Mouse (Mus musculus) hindbrain, embryonic 10.5 days (tissue): ENCODE measurements around the gene Lgr6. TPM values are rescaled to one million over a fixed set of nuclear protein-coding genes. Genes with fewer than 3 reads are reported as not detected.

Experiments
- DNase-seq: peaks from one replicate; pipeline ENCODE4 v3.0.0-alpha.2; 2017; ENCODE audit warnings: low spot score
- H3K27ac ChIP-seq: fragments of 300-500 bp; sonication (generic); 2 replicates; pipeline ENCODE4 v1.5.1; 2016; ENCODE audit warnings: mild to moderate bottlenecking, moderate library complexity
- H3K27me3 ChIP-seq: fragments of 300-500 bp; sonication (generic); 2 replicates; pipeline ENCODE4 v1.6.1; 2016; ENCODE audit warnings: mild to moderate bottlenecking; ENCODE audit not compliant: poor library complexity, insufficient read depth, severe bottlenecking
- H3K36me3 ChIP-seq: fragments of 300-500 bp; sonication (generic); 2 replicates; pipeline ENCODE4 v1.6.1; 2016; ENCODE audit warnings: mild to moderate bottlenecking, moderate library complexity
- H3K4me1 ChIP-seq: fragments of 300-500 bp; sonication (generic); replicated peaks from 2 replicates; pipeline ENCODE4 v1.6.1; 2016; ENCODE audit warnings: mild to moderate bottlenecking
- H3K4me3 ChIP-seq: fragments of 300-500 bp; sonication (generic); 2 replicates; pipeline ENCODE4 v1.5.1; 2016; ENCODE audit warnings: mild to moderate bottlenecking, moderate library complexity
- H3K9me3 ChIP-seq: fragments of 300-500 bp; sonication (generic); 2 replicates; pipeline ENCODE4 v1.6.1; 2016; ENCODE audit warnings: mild to moderate bottlenecking, moderate library complexity
- WGBS: fragments of 180-500 bp; shearing (Covaris S2); methylation state at CpG from one replicate; pipeline ENCODE4 v1.1.7; 2016; 5-methylcytosine and 5-hydroxymethylcytosine counted together
- polyA plus RNA-seq: library from polyadenylated mRNA; unstranded; fragments of >200 nt; fragmentation: Nextera tagmentation; extraction: Ambion mirVana; gene quantifications from 2 replicates; pipeline ENCODE4 v1.2.1, GENCODE M21; 2016

Gene Lgr6
- polyA plus RNA-seq, 1 experiment from 2014 or later, result 0.26 TPM

DNA sequence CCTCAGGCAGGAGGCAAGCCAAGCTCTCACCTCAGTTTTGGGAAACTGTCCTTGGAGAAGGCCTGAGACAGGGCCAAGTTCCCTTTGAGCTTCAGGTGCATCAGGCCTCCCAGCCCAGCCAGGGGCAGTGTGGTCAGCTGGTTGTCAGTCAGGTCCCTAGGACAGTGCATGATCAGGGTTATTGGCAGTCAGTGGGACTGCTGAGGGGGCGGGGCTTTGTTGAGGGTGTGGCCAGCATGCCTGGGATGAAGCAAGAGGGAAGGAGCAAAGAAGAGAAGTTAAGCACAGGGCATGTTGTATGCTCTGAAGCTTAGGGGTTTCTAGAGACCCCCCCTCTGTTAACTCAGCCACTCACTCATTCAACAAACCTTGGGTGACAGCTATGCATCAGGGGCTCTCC, 109.1 kb downstream of the Lgr6 start:
- 13% methylated on average over 1 of the region's 1 CpGs for WGBS
- Histone ChIP-seq H3K9me3 (no peaks in the 10 kb centered on the region), H3K27ac (no peak overlapping the region), H3K27me3 (peaks cover 32% of the 10 kb centered on the region), H3K4me1 (peaks cover 18% of the 10 kb centered on the region), H3K4me3 (no peak overlapping the region), H3K36me3 (no peaks in the 10 kb centered on the region)
- no peak for DNase-seq

DNA sequence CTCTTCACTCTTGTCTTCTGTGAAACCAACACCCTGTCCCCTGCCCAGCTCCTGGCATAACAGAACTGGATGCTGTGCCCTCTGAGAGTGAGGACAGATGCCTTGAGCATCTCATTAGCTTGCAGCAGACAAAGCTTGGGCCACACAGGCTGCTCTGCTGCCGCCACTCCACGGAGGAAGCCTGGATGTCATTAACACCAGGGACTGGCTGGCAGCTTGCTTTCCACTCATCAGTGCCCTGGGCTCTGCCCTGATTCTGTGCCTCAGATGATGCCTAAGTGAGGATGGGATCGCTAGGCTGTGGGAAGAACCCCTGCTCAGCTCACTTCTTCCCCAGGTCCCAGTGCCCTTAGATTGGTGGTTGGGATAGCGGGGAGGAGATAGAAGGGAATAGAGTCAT, 109.6 kb downstream of the Lgr6 start:
- H3K4me1 ChIP-seq, result peaks cover 18% of the 10 kb centered on the region
- H3K27ac ChIP-seq, result no peak overlapping the region
- no peak for DNase-seq
- H3K36me3 ChIP-seq, result no peaks in the 10 kb centered on the region
- H3K9me3 ChIP-seq, result no peaks in the 10 kb centered on the region
- WGBS, result 64% methylated on average over 4 of the region's 4 CpGs
- peaks cover 37% of the 10 kb centered on the region for H3K27me3 ChIP-seq
- no peak overlapping the region for H3K4me3 ChIP-seq

DNA sequence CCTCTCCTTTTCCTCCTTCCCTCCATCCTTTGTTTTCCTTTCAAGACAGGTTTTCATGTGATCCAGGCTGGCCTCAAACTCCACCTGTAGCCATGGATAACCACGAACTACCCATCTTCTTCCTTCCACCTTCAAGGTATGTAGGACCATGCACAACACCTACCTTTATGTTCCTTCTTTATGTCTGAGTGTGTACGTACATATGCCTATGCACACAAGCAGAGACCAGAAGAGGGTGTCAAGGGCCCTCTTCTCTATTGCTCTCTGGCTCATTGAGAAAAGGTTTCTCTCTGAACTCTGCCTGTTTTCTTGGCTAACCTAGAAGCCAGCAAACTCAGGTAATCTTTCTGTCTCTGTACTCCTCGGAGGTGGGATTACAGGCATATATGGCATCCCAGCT, 110.3 kb downstream of the Lgr6 start:
- peaks cover 18% of the 10 kb centered on the region for H3K4me1 ChIP-seq
- no peak for DNase-seq
- H3K27ac ChIP-seq, result no peak overlapping the region
- H3K36me3 ChIP-seq, result no peaks in the 10 kb centered on the region
- 82% methylated on average over 3 of the region's 3 CpGs for WGBS
- H3K4me3 ChIP-seq, result no peak overlapping the region
- H3K27me3 ChIP-seq, result peaks cover 43% of the 10 kb centered on the region
- H3K9me3 ChIP-seq, result no peaks in the 10 kb centered on the region

DNA sequence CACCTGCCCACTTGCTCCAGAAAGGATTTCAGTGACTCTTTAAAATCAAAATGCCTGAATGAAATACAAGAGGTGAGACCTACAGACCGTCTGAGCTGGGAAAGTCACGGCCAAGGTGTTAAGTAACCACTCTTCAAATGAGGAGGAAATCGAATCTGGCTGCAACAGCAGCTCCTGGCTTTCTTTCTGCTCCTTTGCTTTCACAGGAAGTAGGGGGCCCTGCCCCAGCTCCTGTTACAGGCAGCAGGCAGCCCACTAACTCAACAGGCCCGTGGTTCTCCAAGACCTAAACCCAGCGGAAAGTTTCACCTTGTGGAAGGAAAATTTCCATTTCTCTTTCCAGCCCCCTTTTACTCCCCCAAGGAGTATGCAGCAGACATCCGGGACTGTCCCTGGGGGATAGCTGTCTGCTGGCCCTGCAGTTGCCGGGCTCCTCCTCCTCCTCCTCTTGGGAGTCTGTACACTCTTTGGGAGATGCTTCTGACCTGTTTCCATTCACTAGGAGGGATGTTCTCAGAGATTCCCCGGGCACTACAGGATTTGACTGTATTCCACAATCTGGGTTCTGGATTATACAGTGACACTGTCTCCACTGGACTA, 112.9 kb downstream of the Lgr6 start:
- Histone ChIP-seq H3K36me3 (no peaks in the 10 kb centered on the region), H3K4me1 (peaks cover 27% of the 10 kb centered on the region), H3K9me3 (no peaks in the 10 kb centered on the region), H3K27me3 (peaks cover 62% of the 10 kb centered on the region), H3K4me3 (no peak overlapping the region), H3K27ac (no peak overlapping the region; the same call in 1 of the 2 replicates)
- DNase-seq, result no peak
- 43% methylated on average over 8 of the region's 8 CpGs for WGBS

DNA sequence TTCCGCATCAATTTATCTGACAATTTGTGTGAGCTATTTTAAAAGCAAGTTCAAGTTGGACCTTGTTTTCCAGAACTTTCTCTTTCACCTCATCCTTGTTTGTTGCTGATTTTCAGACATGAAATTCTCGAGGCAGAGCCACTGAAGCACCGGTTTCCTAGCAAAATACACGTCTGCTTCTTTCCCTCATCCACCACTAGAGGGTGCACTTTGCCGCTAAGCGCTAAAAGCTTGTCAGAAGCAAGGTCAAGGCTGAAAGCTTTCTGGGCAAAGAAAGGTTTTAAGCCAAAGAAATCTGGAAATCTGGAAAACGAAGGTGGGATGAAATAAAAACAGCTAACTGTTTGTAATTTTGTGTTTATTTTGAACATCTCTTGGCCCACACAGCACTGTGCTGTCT, 115.7 kb downstream of the Lgr6 start:
- Histone ChIP-seq H3K27me3 (peaks cover 66% of the 10 kb centered on the region), H3K36me3 (no peaks in the 10 kb centered on the region), H3K4me1 (peaks cover 20% of the 10 kb centered on the region), H3K4me3 (no peak overlapping the region), H3K27ac (no peak overlapping the region), H3K9me3 (no peaks in the 10 kb centered on the region)
- DNase-seq, result peak; percentile 80
- 9% methylated on average over 7 of the region's 7 CpGs for WGBS

DNA sequence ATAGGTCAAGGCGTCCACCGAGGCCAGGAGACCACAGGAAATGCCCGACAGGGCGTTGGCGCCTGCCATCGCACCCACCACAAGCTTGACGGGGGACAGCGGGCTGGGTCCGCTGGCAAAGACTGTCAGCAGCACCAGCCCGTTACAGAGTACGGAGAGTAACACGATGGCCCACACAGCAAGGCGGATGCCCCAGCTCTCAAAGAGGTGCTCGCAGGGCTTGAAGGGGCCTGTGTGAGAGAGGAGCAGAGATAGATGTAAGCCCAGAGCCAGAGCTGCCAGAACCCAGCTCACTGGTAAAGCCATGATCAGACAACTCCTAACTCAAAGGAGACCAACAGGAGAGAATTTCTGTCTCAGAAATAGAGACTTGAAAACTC, 117.1 kb downstream of the Lgr6 start:
- Histone ChIP-seq H3K27me3 (peaks cover 60% of the 10 kb centered on the region), H3K4me1 (peaks cover 20% of the 10 kb centered on the region), H3K9me3 (no peaks in the 10 kb centered on the region), H3K4me3 (peak overlapping the region; percentile 55), H3K36me3 (no peaks in the 10 kb centered on the region), H3K27ac (peak overlapping the region; percentile 77)
- whole genome bisulfite sequencing, result 10% methylated on average over 14 of the region's 14 CpGs
- no peak for DNase-seq

DNA sequence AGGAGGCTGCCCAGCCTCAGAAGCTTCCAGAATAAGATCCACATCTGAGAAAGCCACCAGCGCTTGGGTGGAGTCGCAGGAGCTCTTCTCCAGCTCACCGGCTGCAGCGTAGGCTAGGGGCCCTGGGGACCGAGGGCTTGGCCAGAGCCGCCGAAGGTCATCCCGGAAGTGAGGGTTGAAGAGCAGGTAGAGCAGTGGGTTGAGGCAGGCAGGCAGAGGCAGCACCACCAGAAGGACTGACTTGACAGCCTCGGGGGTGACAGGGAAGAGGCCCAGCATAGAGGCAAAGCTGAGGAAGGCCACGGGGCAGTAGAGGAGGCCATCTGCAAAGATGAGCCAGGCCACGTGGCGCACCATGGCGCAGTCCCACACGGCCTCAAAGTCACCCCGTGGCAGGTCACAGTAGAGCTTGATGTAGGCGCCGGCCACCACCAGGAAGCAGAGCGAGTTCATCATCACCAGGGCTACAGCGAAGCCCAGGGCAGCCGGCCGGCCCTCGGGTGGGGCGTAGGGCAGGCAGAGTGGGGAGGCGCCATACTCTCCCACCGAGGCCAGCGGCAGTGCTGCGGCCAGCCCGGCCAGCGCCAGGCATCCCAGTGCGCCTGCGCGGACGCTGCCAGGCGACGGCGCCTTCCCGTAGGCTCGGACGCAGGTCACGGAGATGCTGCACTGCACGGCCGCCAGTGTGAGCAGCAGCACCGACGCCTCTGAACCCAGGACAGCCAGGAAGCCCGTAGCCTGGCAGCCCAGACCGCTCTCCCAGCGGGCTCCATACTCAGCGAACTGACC, 117.7 kb downstream of the Lgr6 start:
- H3K36me3 ChIP-seq, result no peaks in the 10 kb centered on the region
- peak overlapping the region; percentile 55 for H3K4me3 ChIP-seq
- peak overlapping the region; percentile 77 for H3K27ac ChIP-seq
- H3K9me3 ChIP-seq, result no peaks in the 10 kb centered on the region
- 30% methylated on average over 48 of the region's 48 CpGs for WGBS
- peaks cover 59% of the 10 kb centered on the region for H3K27me3 ChIP-seq
- peak; percentile 81 for DNase-seq
- H3K4me1 ChIP-seq, result peaks cover 19% of the 10 kb centered on the region

DNA sequence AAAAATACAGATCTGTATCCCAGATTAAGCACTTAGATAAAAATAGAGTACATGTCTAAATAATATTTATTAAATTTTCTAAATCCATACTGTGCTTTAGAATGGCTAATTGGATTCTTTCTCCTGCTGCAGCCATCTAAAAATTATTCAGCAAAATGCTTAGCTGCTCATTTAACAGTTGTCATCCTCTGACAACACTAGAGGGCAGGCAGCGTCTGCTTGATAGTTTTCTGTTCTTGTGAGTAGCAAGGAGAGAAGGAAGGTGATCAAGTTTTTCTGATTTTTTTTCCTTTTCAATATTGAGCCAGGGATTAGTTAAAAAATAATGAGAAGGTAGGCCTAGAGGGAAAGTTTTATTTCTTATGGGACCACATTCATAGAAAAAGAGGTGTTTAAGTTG, 132.2 kb downstream of the Lgr6 start:
- no peak for DNase-seq
- H3K27ac ChIP-seq, result no peak overlapping the region
- peaks cover 77% of the 10 kb centered on the region for H3K36me3 ChIP-seq
- 0 out of 2 replicates have a peak, but pooled peaks cover 7% of the 10 kb centered on the region for H3K4me1 ChIP-seq
- H3K4me3 ChIP-seq, result no peak overlapping the region
- 78% methylated on average over 1 of the region's 1 CpGs for WGBS
- no peaks in the 10 kb centered on the region for H3K9me3 ChIP-seq
- H3K27me3 ChIP-seq, result no peaks in the 10 kb centered on the region

DNA sequence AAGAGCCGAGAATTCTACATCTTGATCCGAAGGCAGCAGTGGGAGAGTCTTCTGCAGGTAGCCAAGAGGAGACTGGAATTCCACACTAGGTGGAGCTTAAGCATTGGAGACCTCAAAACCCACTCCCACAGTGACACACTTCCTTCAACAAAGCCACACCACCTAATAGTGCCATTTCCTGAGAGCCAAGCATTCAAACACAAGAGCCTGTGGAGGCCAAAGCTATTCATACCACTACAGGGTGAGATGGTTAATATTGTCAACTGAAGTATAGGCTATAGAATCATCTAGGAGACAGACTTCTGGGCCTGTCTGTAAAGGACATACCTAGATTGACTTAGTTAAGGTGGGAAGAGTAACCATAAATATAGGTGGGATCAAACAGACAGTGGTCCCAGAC, 139.6 kb downstream of the Lgr6 start:
- 93% methylated on average over 2 of the region's 2 CpGs for WGBS
- Histone ChIP-seq H3K4me1 (peaks cover 21% of the 10 kb centered on the region), H3K36me3 (peaks cover 49% of the 10 kb centered on the region), H3K4me3 (no peak overlapping the region), H3K27ac (no peak overlapping the region), H3K27me3 (0 out of 2 replicates have a peak, but pooled peaks cover 6% of the 10 kb centered on the region), H3K9me3 (no peaks in the 10 kb centered on the region)
- DNase-seq, result no peak

DNA sequence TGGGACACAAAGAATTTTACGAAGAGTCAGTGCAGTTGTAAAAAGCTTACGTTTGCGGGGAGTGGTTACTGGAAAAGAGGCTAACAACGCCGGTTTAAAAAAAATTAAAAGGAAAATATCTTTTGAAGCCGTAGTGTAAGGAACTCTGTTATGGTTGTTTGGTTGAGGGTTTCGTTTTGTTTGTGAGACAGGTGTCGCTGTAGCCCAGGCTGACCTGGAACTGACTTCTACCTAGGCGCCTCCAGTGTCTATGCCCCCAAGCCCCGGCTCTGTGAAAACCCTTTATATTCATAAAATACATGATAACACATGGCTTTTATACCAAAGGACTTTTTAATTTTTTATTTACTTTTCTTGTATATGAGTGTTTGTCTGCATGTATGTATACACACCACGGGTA, 142.3 kb downstream of the Lgr6 start:
- no peak for DNase-seq
- peaks cover 21% of the 10 kb centered on the region for H3K4me1 ChIP-seq
- H3K36me3 ChIP-seq, result peaks cover 23% of the 10 kb centered on the region
- WGBS, result 6% methylated on average over 11 of the region's 11 CpGs
- peak overlapping the region; percentile 89 for H3K27ac ChIP-seq
- H3K4me3 ChIP-seq, result peak overlapping the region; percentile 72
- no peaks in the 10 kb centered on the region for H3K9me3 ChIP-seq
- 0 out of 2 replicates have a peak, but pooled peaks cover 6% of the 10 kb centered on the region for H3K27me3 ChIP-seq

DNA sequence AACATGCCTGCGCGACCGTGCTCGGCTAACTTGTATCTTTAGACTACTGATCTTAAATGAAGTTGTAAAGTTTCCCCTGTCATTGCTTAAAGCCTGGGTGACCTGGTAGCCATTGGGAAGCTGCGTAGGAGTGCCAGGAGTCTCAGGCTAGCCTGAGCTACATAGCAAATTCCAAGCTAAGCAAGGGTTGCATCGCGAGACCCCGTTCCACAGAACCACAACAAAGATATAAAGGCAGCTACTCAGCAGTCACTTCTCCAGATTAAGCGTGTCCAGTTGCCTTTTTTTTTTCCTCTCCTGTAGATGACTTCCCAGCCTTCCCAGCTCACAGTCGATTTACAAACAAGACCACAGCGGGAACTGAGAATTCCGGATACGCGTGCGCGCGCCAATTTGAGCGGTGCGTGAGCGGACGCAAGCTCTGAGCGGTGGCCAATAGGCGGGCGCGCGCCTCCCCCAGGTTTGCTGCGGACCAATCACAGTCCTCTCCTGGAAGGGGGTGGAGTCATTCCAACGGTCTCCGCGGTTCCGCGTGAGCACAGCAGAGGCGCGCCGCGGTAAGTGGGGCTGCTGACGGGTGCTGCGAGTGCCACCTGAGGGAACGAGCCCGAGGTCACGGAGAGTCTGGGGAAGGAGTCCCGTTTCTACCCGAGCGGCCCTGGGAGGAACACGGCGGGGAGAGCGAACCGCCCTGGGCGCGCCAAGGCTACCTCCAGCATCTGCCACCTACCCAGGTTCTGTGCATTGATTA, 142.8 kb downstream of the Lgr6 start, which contains the start of gene Ube2t:
Ube2t (plus strand) TSS at position 513 of the 751 bp plus-strand sequence.
- peak within 1 kb of the TSS; percentile 72 for H3K4me3 ChIP-seq
- 0 out of 2 replicates have a peak, but pooled peaks cover 6% of the 10 kb centered on the region for H3K27me3 ChIP-seq
- H3K4me1 ChIP-seq, result peaks cover 21% of the 10 kb centered on the region
- H3K27ac ChIP-seq, result peak within 1 kb of the TSS; percentile 89
- no peaks in the 10 kb centered on the region for H3K9me3 ChIP-seq
- peak; percentile 95 for DNase-seq
- H3K36me3 ChIP-seq, result peaks cover 17% of the 10 kb centered on the region
- 2% methylated on average over 50 of the region's 50 CpGs for WGBS

DNA sequence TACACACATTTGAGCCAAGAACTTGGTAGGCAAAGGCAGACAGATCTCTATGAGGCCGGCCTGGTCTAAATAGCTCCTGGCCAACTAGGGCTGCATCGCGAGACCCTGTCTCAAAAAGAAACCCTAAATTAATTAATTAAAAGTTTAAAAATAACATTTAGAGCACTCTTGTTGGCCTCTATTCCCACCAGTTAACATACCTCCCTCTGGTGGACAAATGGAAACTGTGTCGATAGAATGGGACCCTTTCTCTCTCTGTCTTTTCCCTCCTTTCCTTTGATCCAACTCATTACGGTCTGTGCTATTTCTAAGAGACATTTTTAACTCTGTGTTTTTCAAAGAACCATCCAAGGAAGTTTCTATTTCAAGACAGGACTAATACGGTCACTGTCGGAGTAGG, 144.4 kb downstream of the Lgr6 start:
- 0 out of 2 replicates have a peak, but pooled peaks cover 6% of the 10 kb centered on the region for H3K27me3 ChIP-seq
- WGBS, result 64% methylated on average over 7 of the region's 7 CpGs

More for the DNA sequence above, 144.4 kb downstream of the Lgr6 start:
- Histone ChIP-seq H3K27ac (no peak overlapping the region), H3K9me3 (no peaks in the 10 kb centered on the region), H3K4me3 (no peak overlapping the region), H3K4me1 (peaks cover 23% of the 10 kb centered on the region), H3K36me3 (peaks cover 9% of the 10 kb centered on the region)
- DNase-seq, result no peak
